Mouse (Mus musculus): ENCODE results near the gene Dpp6. TPM values are rescaled to one million over a fixed set of nuclear protein-coding genes. Genes with fewer than 3 reads are reported as not detected.

Dpp6 gene
- polyA plus RNA-seq, 1 experiment from 2014 or later = 15.0 TPM

DNA sequence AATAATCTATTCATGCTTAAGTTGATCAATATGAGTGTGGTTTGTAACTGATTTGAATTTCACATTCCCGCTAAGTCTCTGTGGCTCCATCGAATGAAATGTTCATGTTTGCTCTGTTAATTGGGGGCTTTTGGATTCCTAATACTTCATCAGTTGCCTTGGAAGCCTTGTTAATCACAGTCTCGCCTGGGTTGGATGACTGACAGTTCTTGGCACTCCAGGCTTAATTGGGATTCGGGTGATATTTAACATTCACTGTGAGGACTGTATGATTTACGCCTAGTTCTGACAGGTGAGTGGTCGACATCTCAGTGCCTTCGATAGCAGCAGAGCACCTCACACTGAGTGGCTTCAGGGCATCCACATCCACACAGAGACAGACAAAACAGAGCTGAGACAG, 90.1 kb downstream of the Dpp6 start:
- 71% methylated on average over 7 of the region's 7 CpGs for WGBS
- Histone ChIP-seq H3K4me3 (replicated peaks) (no peak overlapping the region), H3K27me3 (peaks cover 8% of the 10 kb centered on the region; the same call in 1 of the 2 replicates), H3K4me1 (peaks cover 18% of the 10 kb centered on the region), H3K4me2 (no peak overlapping the region), H3K9me3 (no peaks in the 10 kb centered on the region), H3K27ac (no peak overlapping the region), H3K9ac (no peak overlapping the region), H3K36me3 (replicated peaks) (no peaks in the 10 kb centered on the region)
- ATAC-seq (ENCODE audit: low FRiP score) = no peak

DNA sequence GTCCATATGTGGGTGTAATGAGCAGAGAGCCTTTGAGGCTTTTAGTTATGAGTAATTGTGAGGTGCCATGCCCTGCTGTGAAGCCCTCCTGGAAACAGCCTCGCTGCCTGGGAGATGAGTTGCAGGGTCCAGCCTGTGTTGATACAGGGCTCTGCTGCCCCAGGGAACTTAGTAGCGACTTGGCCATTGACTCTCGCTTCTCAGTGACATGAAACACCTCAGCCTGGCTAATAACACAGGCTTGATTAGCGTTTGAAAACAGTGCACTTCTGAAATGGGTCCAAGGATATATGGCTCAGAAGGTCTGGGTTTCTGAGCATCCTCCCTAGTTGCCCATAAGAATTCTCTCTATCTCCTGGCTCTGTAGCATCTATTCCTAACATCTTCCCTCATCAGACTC, 91.6 kb downstream of the Dpp6 start:
- Histone ChIP-seq H3K27ac (no peak overlapping the region), H3K27me3 (peaks cover 3% of the 10 kb centered on the region; the same call in 1 of the 2 replicates), H3K9ac (no peak overlapping the region), H3K36me3 (replicated peaks) (no peaks in the 10 kb centered on the region), H3K4me3 (replicated peaks) (no peak overlapping the region), H3K9me3 (no peaks in the 10 kb centered on the region), H3K4me1 (peaks cover 17% of the 10 kb centered on the region), H3K4me2 (no peak overlapping the region)
- no peak for ATAC-seq (ENCODE audit: low FRiP score)
- 78% methylated on average over 4 of the region's 4 CpGs for WGBS

- H3K27me3 ChIP-seq = peaks cover 3% of the 10 kb centered on the region; the same call in 1 of the 2 replicates
- no peak overlapping the region for H3K4me3 ChIP-seq (replicated peaks)
- no peak for ATAC-seq (ENCODE audit: low FRiP score)
- H3K36me3 ChIP-seq (replicated peaks) = no peaks in the 10 kb centered on the region
- H3K4me2 ChIP-seq = no peak overlapping the region
- H3K27ac ChIP-seq = no peak overlapping the region
- no peak overlapping the region for H3K9ac ChIP-seq
- peaks cover under 1% of the 10 kb centered on the region; the same call in 1 of the 2 replicates for H3K4me1 ChIP-seq
- H3K9me3 ChIP-seq = no peaks in the 10 kb centered on the region
Observed at GRCm38 (mm10) chr5:26910353-26910752, 93.3 kb downstream of the Dpp6 start.

DNA sequence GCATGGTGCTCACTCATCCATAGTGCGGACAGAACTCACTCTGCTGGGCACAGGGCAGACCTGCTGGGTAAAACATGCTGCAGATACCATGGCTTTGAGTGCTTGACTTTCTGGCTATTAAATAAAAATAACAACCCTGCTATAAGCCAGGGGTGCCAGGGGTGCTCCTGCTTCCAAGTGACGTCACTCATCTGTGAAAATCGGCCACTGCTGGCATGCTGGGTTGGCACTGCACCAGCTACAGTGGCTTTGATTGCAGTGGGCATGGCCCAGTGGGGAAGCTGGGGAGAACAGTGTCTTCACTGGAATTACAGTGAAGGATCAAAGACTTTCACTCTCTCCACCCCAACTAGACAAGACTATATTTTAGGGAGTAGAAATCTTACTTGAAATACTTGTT, 95.0 kb downstream of the Dpp6 start:
- Histone ChIP-seq H3K36me3 (replicated peaks) (no peaks in the 10 kb centered on the region), H3K9me3 (no peaks in the 10 kb centered on the region), H3K4me2 (no peak overlapping the region), H3K9ac (no peak overlapping the region), H3K27ac (no peak overlapping the region), H3K27me3 (no peaks in the 10 kb centered on the region), H3K4me1 (no peaks in the 10 kb centered on the region), H3K4me3 (replicated peaks) (no peak overlapping the region)
- WGBS = 82% methylated on average over 3 of the region's 3 CpGs
- ATAC-seq (ENCODE audit: low FRiP score) = no peak

DNA sequence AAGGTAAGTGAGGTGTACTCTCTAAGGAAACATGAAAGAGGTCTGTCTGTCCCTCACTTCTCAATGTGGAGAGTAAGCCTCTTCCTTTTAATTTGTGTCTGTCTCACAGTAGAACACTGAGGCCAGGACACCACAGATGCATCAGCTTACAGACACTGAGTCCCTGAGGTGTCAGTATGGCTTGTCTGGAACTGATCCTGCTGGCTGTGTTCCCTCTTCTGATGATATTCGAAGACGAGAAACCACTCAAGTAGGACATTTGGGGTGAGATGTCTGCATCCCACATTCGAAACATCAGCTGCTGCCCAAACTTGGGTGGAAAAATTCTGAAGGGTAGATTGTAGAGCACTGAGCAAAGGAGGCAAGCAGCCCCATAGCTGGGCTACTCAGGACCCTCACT, 101.8 kb downstream of the Dpp6 start:
- Histone ChIP-seq H3K4me2 (no peak overlapping the region), H3K27ac (no peak overlapping the region), H3K9ac (no peak overlapping the region), H3K4me1 (no peaks in the 10 kb centered on the region), H3K9me3 (no peaks in the 10 kb centered on the region), H3K36me3 (replicated peaks) (no peaks in the 10 kb centered on the region), H3K4me3 (replicated peaks) (no peak overlapping the region), H3K27me3 (no peaks in the 10 kb centered on the region)
- WGBS = 89% methylated on average over 3 of the region's 3 CpGs
- ATAC-seq (ENCODE audit: low FRiP score) = no peak

- no peak overlapping the region for H3K4me3 ChIP-seq (replicated peaks)
- no peaks in the 10 kb centered on the region for H3K27me3 ChIP-seq
- H3K27ac ChIP-seq = no peak overlapping the region
- WGBS = 90% methylated on average over 5 of the region's 5 CpGs
- H3K4me2 ChIP-seq = no peak overlapping the region
- no peaks in the 10 kb centered on the region for H3K9me3 ChIP-seq
- no peaks in the 10 kb centered on the region for H3K4me1 ChIP-seq
- no peak for ATAC-seq (ENCODE audit: low FRiP score)
- no peak overlapping the region for H3K9ac ChIP-seq
- H3K36me3 ChIP-seq (replicated peaks) = no peaks in the 10 kb centered on the region
Observed at GRCm38 (mm10) chr5:26924552-26924951, 107.5 kb downstream of the Dpp6 start.

GRCm38 (mm10) chr5:26932413-26933122, 115.6 kb downstream of the Dpp6 start:
- ATAC-seq (ENCODE audit: low FRiP score) = no peak
- Histone ChIP-seq H3K4me3 (replicated peaks) (no peak overlapping the region), H3K36me3 (replicated peaks) (no peaks in the 10 kb centered on the region), H3K4me1 (no peaks in the 10 kb centered on the region), H3K27me3 (no peaks in the 10 kb centered on the region), H3K9ac (no peak overlapping the region), H3K9me3 (no peaks in the 10 kb centered on the region), H3K4me2 (no peak overlapping the region), H3K27ac (no peak overlapping the region)
- 69% methylated on average over 3 of the region's 3 CpGs for WGBS

DNA sequence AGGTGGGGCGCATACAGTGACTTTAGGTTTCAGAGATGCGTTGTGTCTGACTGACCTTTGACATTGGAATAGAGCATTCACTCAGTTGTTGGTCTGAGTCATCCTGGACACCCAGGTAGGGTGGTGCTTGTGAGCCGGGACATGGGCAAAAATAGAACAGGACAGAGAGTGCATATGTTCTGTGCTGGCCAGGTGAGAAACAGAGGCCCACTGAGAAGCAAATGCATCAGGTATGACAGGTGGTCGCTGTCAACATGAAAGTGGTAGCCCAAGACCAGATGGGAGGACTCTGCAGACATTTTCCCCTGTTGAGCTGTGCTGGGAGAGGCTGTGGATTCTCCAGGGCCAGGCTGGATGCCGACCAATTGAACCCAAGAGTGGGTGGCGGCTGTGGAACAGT, 117.9 kb downstream of the Dpp6 start:
- Histone ChIP-seq H3K9ac (no peak overlapping the region), H3K9me3 (no peaks in the 10 kb centered on the region), H3K4me1 (no peaks in the 10 kb centered on the region), H3K4me2 (no peak overlapping the region), H3K36me3 (replicated peaks) (no peaks in the 10 kb centered on the region), H3K27me3 (no peaks in the 10 kb centered on the region), H3K27ac (no peak overlapping the region), H3K4me3 (replicated peaks) (no peak overlapping the region)
- 88% methylated on average over 6 of the region's 6 CpGs for WGBS
- no peak for ATAC-seq (ENCODE audit: low FRiP score)

- WGBS = 81% methylated on average over 5 of the region's 5 CpGs
- Histone ChIP-seq H3K36me3 (replicated peaks) (no peaks in the 10 kb centered on the region), H3K4me3 (replicated peaks) (no peak overlapping the region)
Observed at GRCm38 (mm10) chr5:26941471-26941870, 124.5 kb downstream of the Dpp6 start.

GRCm38 (mm10) chr5:26945169-26945920, 128.3 kb downstream of the Dpp6 start:
- Histone ChIP-seq H3K27ac (no peak overlapping the region), H3K4me1 (no peaks in the 10 kb centered on the region), H3K9ac (no peak overlapping the region), H3K36me3 (replicated peaks) (no peaks in the 10 kb centered on the region), H3K27me3 (no peaks in the 10 kb centered on the region), H3K9me3 (no peaks in the 10 kb centered on the region), H3K4me2 (no peak overlapping the region), H3K4me3 (replicated peaks) (no peak overlapping the region)
- ATAC-seq (ENCODE audit: low FRiP score) = no peak
- 60% methylated on average over 4 of the region's 4 CpGs for WGBS

More at GRCm38 (mm10) chr5:26941471-26941870, 124.5 kb downstream of the Dpp6 start:
- no peak overlapping the region for H3K27ac ChIP-seq
- no peaks in the 10 kb centered on the region for H3K27me3 ChIP-seq
- H3K9ac ChIP-seq = no peak overlapping the region
- H3K4me2 ChIP-seq = no peak overlapping the region
- no peak for ATAC-seq (ENCODE audit: low FRiP score)
- no peaks in the 10 kb centered on the region for H3K9me3 ChIP-seq
- H3K4me1 ChIP-seq = no peaks in the 10 kb centered on the region

GRCm38 (mm10) chr5:26969941-26970590, 153.1 kb downstream of the Dpp6 start:
- H3K27me3 ChIP-seq = no peaks in the 10 kb centered on the region
- no peak overlapping the region for H3K4me2 ChIP-seq
- H3K36me3 ChIP-seq (replicated peaks) = no peaks in the 10 kb centered on the region
- H3K9ac ChIP-seq = no peak overlapping the region
- 76% methylated on average over 6 of the region's 6 CpGs for WGBS
- H3K4me3 ChIP-seq (replicated peaks) = no peak overlapping the region
- ATAC-seq (ENCODE audit: low FRiP score) = no peak
- no peak overlapping the region for H3K27ac ChIP-seq
- H3K4me1 ChIP-seq = peaks cover 10% of the 10 kb centered on the region; the same call in 1 of the 2 replicates
- H3K9me3 ChIP-seq = no peaks in the 10 kb centered on the region

DNA sequence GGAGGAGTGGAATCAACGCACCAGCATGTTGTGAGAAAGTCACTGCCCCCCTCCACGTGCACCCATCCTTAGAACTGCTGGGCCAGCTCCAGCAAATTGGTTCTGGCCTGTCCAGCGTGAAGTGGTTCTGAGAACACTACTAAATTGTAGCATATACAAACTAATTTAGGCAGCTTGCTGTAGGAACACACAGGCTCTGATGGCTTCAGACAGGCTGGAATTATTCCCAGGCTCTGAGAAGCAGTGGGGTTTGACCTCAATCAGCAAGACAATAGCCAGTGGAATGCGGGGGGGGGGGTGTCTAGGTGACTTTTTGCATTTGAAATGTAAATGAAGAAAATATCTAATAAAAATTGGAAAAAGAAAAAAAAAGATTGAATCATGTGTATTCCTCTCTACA, 156.2 kb downstream of the Dpp6 start:
- no peak overlapping the region for H3K4me2 ChIP-seq
- H3K27me3 ChIP-seq = no peaks in the 10 kb centered on the region
- 18% methylated on average over 4 of the region's 4 CpGs for WGBS
- H3K27ac ChIP-seq = no peak overlapping the region
- H3K9me3 ChIP-seq = no peaks in the 10 kb centered on the region
- H3K4me3 ChIP-seq (replicated peaks) = no peak overlapping the region
- H3K9ac ChIP-seq = no peak overlapping the region
- H3K36me3 ChIP-seq (replicated peaks) = no peaks in the 10 kb centered on the region
- ATAC-seq (ENCODE audit: low FRiP score) = no peak; the same call in 1 of the 2 replicates
- peaks cover 10% of the 10 kb centered on the region; the same call in 1 of the 2 replicates for H3K4me1 ChIP-seq
